Mouse (Mus musculus) embryonic fibroblast, embryonic 13.5 days (primary cell): ENCODE data around the gene Cdc20.

Source experiments
- CTCF ChIP-seq: IDR thresholded peaks from 2 replicates; pipeline ENCODE4 v1.5.1; 2011; ENCODE audit warnings: mild to moderate bottlenecking, control low read depth, low read length, moderate library complexity, borderline replicate concordance; ENCODE audit not compliant: insufficient read depth
- POLR2A ChIP-seq: IDR thresholded peaks from 2 replicates; pipeline ENCODE4 v1.6.1; 2011; ENCODE audit warnings: low read depth, mild to moderate bottlenecking, control low read depth, low read length, moderate library complexity

DNA sequence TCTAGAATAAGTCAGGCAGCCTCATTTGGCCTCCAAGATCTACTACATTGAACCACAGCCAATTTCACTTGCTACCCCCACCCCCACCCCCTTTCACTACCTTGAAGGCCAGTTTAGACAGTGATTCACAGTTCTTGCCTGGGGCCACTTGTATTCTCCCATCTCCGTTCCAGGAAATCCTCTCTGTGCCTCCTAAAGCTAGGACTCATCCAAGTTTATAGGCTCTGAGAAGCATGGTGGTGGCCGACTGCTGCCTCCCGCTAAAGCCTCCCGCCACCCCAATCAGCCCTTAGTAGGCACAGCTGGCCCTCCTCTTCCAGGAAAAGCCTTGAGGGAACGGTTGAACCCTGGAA lies 9.8 kb downstream of the Cdc20 start:
- TF ChIP-seq CTCF, result no peak
- TF ChIP-seq POLR2A, result no peak
